Mouse (Mus musculus): Measurements from ENCODE around the gene Atp5d.

GRCm38 (mm10) chr10:80177441-80178279, 39.2 kb downstream of the Atp5d start:
- TF ChIP-seq CTCF (IDR thresholded peaks at IDR 0.05; ENCODE audit: extremely low read depth, insufficient read length, insufficient replicate concordance, low read depth, low read length) (no peak), POLR2A (IDR thresholded peaks at IDR 0.05; ENCODE audit: low read depth, low read length) (no peak)
